Mouse (Mus musculus) kidney, postnatal 36 days (tissue): ENCODE data around the gene Gm20388.

ENCODE experiments used
- DNase-seq, 2 experiments: peaks; one replicate each; pipeline ENCODE4 v3.0.0; 2021 to 2022; ENCODE audit warnings: mixed read lengths in 2 of 2

The Gm20388 gene

DNA sequence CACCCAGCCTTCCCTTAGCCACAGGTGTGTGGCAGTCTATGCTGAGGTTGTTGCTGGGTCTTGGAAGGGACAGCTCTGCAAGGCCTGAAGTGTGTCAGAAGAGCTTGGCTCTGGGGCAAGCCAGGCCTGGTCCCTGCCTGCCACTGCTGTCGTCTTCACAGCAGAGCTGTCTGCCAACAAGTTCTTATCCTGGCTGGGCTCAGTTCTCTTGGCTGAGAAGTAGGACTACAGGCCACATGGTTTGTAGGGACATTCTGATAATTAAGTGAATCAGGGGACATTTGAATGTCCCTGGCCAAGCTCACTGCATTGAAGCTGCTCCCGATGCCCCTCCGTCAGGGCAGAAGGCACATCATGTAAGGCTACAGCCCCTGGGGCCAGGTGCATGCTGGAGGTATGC is 321.2 kb downstream of the Gm20388 start:
- DNase-seq = no peak

DNA sequence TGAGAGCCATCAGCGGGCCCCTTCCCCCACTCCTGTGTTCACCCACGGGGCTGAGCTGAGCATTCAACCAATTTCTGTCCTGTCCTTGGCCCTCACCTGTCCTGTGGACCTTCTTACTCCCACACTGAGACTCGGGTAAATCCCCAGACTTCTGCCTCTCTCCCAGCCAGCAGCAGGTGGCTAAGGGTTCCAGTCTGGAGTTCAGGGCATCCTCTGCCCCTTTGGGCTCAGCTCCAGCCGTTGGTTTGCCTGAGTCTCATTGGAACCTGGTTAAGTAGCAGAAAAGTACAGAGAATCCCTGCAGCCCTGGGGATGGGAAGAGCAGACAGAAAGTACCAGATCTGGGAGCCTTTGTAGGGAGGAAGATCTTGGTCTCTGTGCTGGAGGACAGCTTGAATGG is 321.8 kb downstream of the Gm20388 start:
- DNase-seq = no peak

DNA sequence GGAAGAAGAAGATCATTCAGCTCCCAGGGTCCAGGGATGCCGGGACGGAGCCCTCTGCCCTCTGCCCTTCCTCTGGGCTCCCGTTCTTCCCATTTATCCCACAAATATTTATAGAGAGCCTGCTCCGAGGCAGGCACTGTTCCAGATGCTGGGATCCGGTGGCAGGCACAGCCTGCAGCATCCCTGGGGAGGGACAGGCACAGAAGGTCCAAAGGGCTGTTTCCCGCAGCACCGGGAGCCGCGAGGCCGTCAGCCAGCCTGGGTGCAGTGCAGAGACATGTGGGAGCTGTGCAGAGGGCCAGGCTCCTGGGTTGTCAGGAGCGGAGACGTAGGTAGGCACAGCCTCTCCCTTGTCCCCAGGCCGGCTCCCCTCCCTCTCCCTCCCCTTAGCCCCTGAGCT is 322.3 kb downstream of the Gm20388 start:
- peak; percentile 41 to 58 for DNase-seq

DNA sequence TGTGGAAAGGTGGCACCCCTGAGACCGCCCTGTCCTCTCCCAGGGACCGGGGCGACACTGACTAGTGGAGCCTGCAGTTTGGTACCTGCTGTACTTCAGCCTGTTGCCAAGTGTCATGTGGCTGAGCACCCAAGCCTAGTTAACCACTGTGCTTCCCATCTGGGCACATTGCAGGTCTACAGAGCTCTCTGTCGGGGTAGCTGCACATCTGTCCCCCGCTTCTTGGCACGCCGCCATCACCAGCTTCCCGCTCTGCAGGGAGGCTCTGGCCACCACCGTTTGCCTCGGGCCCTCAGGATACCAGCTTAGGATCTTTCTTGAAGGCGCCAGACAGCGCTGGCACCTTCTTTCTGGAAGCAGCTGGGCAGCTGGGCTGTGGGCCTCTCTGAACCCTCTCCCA is 323.8 kb downstream of the Gm20388 start:
- DNase-seq = peak in 1 of 2 experiments; percentile 68

DNA sequence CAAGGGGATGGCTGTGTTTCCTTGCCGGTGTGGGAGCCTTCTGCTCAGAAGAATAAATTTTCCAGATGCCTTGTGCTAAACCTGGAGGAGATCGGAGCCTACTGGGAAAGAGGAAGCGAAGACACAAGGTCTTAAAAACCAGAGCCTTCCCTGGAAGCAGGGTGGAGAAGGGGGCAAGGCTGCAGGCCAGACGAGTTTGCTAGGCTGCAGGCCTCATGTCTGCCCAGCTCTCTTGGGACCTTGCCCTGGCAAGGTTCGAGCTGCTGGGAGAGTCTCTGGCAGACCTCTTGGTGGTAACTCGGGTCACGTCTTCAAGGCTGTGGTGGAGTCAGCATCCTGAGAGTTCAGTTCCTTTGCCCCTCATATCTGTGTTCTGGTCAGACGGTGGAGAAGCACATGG is 324.2 kb downstream of the Gm20388 start:
- DNase-seq = peak in 1 of 2 experiments; percentile 23

DNA sequence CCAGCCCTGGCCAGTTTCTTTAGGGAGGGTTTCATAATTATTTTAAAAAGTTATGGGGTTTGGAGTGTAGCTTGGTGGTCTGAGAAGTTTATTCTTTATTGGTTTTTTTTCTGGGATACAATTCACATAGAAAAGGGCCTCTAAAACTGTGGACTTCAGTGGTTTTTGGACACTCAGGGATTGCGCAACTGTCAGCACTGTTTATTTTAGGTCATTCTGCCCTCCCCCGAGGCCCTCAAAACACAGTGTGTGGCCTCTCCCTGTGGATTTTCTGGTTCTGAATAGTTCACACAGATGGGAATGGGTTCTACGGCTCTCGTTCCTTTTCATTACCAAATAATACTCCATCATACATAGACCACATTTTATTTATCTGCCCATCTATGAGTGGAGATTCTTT is 332.6 kb downstream of the Gm20388 start:
- peak; percentile 17 to 47 for DNase-seq

DNA sequence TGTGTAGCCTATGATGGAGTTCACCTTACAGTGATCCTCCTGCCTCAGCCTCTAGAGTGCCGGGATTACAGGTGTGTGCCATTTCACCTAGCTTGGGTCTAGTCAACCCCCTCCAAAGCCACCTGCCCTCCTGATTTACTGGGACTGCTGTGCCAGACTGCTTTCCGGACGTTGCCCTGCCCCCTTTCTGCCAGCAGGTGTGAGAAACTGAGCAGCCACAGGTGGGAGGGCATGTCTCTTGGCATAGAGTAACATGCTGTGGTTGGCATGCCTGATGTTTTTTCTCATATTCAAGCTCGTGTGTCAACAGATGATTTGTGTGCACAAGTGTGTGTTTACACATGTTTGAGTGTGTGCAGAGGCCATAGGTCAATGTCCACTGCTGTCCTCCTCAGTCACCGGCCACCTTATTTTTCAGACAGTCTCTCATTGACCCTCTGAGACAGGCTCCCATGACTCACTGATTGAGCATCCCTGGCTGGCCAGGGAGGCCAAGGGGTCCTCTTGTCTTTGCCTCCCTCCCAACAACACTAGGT is 333.3 kb downstream of the Gm20388 start:
- no peak for DNase-seq

DNA sequence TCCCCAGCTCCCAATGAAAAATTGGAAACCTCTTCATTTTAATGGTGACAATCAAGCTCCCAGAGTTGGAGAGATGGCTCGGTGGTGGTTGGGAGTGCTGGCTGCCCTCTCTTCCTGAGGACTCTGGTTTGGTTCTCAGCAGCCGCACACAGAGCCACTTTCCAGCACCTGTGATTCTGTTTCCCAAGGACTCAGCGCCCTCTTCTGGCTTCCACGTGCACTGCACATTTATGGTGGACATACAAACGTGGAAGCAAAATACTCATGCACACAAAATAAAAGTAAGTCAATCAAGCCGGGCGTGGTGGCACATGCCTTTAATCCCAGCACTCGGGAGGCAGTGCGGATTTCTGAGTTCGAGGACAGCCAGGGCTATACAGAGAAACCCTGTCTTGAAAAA is 333.9 kb downstream of the Gm20388 start:
- DNase-seq = peak in 1 of 2 experiments; percentile 15

DNA sequence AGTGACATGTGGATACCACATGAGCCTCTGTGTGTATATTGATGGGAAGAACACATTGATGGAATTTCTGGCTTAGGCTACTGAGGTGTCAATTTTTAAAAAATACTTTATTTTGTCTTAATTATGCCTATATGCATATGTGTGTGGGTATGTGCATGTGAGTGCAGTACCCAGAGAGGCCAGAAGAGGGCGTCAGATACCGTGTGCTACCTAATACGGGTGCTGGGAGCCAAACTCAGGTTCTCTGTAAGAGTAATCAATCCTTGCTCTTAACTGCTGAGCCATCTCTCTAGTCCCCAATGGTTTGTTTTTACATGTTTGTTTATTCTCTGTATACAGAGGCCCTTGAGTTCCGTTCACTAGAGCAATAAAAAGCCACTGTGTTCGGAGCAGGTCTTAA is 337.0 kb downstream of the Gm20388 start:
- no peak for DNase-seq

DNA sequence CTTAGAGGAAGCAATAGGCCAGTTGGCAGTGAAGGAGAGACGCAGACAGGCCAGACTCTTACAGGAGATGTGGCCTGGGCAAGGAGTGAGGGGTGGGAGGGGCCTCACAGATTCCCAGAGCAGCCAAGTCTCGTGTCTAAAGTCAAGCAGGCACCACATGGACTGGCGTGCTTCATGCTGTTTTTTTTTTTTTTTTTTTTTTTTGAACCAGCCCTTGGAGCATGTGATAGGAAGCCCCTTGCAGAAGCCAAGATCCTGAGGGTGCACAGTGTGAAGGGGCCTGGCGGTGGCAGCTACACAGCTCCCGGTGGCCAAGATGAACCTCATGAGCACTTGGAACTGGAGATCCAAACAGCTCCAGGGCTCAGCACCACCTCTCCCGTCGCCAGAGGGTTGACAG is 337.4 kb downstream of the Gm20388 start:
- DNase-seq = no peak

DNA sequence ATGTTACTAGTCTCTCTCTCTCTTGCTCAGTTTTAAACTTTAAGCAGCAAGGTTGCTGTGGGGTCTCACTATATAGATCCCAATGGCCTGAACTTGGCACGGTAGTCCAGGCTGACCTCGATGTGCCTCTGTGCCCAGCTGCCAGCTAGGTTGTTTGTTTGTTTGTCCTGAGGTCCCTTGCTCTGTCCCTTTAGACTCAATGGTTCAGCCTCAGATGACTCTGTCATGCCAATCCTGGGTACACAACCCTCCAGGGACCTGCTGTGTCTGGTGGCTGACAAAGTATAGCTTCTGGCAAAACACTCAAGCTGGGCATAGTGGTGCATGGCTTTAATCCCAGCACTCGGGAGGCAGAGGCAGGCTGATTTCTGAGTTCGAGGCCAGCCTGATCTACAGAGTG is 337.8 kb downstream of the Gm20388 start:
- DNase-seq = no peak

DNA sequence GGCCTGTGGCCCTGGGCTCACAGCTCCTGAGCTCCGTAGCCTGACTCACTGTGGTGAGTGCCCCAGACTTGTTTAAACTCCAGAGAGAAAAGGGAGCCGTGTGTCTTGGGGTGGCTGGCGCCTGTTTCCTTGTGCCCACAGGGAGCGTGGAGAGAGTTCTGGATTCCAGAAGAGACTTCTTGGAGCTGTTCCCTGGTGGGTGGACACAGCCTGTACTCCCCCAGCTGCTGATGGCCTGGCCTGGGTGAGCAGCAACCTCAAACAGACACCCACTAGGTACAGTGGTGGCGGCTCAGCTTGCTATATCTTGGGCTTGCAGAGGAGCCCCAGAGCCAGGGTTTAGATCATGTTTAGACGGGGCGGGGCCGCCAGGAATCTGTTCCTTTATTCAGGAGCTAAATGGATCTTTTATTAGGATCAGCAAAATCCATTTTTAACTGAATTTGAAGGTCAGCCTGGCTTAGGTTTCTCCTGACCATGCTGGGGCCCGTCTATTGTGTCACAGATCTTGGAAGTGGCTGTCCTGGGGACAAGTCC is 339.2 kb downstream of the Gm20388 start:
- no peak for DNase-seq

DNA sequence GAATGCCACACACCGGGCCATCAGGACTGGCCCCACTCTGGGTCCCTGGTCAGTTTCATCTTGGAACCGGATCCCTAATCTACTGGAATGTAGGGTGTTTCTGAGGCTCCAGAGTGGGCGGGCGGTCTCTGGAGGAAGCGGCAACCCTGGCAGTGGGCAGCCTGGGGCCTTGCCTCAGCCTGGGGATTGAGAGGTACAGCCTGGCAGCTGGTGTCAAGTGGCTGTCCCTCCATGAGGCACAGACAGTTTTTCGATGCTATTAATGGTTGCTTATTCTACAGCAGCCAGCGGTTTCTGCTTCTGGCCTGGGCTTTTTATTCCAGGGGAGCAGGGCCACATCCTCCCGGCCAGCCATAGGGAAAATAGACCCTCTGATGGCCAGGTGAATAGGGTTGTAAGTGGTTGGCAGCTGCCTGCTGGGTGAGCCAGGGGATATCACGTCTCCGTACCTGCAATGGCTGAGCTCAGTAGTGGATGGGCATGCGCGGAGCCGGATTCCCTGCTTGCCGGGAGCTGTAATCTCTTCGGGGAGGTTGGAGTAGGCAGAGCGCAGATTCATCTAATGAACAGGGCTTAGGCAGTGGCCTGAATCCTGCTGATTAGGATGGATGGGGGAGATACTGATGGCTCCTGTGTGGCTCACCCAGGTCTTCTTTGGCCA is 340.2 kb downstream of the Gm20388 start:
- no peak for DNase-seq

DNA sequence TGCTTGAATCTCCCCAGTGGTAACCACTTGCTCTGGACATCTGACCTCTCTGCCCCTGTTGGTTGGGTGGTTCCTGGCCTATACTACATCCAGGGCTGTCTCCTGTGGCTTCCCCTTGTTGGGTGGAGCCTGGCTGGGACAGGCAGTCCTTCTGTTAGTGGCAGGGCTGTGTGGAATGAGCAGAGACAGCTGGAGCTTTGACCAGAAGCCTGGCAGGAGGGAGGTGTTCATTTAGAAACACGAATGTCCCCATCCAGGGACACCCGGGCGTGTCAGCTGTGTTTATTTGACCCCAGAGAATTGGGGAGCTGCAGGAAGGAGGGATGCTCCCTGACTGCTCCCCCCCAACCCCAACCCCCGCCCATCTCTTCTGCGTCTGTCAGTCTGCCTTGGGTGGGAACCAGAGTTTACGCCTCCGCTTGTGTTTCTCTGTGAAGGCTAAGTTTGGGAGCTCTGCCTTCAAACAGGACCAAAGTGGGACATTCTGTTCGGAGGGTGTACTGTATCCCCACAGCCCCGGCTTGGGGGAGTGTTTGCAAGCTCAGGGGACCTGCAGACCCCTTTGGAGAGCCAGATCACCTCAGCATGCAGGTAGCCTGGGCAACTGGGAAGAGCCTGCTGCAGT is 340.9 kb downstream of the Gm20388 start:
- peak in 1 of 2 experiments; percentile 40 for DNase-seq

DNA sequence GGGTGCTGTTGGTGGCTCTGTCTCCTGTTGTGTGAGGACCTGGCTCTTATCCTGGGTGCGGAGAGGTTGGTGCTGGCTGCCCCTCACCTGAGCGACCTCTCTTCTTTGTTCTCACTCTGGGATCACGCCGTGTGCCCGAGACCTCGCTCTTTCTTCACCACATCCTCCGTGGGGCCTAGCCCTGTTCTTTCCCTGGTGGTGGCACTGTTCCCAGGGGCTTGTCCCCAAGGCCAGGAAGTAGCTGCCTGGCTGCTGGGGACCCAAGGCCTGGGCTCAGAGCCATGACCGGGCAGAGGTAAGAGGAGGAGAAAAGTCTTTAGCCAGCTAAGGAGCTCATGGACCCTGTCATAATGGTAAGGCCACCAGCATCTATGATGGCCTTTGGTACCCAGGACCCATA is 343.0 kb downstream of the Gm20388 start:
- DNase-seq = no peak

DNA sequence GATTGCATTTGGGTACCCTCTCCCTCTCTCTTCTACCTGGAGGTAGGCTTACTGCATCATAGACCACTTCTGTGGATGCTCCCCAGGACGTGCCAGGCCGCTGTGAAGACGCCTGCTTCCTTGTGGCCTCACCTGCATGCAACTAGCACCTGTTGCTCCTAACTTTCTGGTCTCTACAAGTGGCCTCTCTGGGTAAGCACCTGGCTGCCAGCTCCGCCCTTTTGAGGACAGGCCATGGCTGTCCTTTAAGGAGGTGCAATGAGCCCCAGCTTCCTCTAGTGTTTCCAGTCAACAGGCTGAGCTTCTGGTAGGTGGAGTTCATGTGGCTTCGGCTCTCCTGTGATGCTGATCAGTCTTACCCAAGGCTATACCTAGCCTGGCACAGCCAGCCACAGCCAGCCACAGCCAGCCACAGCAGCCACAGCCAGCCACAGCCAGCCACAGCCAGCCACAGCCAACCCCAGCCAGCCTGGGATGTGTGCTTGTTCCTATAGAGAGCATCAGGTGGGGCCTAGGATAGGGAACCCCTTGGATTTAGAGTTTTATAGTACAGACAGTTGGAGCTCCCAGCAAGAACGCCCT is 344.9 kb downstream of the Gm20388 start:
- DNase-seq = no peak

DNA sequence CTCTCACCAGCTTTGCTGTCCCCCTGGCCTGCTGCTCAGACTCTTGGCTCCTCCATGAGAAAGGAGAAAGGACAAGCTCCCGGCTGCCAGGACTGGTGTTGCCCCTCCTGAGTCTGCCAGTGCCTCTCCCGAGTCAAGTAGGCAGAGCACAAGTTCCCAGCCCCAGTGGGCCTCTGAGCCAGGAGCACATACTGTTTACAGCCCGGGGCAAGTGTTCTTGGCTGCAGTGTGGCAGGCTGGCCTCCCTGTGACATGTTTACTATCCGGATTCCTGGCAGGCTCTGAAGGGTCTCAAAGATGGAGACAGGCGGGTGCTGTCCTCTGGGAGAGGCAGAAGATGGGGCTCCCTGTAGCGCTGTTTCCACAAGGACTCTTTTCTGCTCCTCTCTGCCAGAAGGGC is 346.3 kb downstream of the Gm20388 start:
- DNase-seq = peak in 1 of 2 experiments; percentile 21

DNA sequence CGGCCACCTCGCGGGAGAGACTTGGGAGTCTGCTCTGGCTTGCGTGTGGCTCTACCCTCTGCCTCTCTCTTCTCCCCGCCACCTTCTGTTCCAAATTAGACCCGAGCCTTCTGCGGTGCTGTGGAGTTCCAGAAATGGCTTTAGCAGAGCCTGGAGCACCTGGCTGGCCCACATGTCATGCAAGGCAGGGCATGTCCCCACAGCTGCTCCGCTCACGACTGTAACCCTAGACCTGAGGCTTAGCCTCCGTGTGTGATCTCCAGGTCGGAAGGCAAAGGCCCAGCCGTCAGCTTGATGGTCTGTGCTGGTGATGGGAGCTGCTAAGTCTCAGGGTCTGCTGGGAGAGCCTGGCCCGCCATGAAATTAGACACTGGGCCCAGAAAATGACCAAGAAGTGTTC is 348.6 kb downstream of the Gm20388 start:
- DNase-seq = no peak

DNA sequence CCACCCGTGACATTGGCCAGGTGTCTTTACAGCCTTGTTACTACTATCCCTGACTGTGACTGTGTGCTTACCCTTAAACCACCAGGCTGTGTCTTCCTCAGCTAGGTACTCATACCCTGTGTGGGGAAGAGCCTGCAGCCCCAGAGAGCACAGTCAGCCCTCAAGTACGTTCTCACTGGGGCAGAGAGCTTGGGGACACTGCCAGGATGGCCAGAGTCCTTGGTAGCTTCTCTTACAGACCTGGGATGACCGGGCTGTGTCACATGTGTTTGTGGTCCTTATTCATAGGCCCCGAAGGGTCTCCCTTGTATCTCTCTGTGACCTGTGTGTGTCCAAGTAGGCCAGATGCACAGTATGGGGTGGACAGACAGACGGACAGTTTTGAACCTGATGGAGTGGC is 350.0 kb downstream of the Gm20388 start:
- DNase-seq = no peak

DNA sequence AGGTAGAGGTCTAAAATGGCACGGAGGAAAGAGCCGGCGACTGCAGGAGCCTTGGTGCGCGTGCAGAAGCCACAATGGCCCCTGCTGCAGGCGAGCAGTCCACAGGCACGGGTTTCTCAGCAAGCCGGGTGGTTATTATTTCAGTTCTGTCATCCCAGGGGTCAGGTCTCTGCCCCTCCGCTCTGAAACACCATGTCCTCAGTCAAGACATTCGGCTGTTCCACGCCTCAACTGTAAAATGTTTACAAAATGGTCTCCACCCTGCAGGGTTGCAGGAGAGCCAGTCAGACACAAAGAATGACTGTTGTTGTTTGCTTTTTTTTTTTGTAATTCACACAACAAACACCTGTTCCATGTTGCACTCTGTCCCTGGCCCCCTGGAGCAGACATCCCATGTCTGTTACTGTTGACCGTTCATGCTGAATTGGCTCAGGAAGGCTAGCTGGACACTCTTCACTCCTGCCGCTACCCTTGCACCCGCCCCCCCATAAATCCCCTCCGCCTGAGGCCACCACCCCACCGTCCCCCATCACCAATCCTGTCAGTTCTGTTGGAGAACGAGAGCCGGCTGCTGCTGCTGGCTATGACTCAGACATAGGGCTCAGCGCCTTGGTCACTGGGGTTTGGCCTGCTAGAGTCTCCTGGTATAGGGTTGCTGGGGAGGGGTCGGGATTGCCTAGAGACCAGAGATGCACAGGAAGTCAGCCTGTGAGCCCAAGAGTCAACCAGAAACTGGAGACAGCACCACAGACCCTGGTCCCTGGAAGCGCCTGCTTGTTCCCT is 350.9 kb downstream of the Gm20388 start:
- peak; percentile 32 to 48 for DNase-seq

DNA sequence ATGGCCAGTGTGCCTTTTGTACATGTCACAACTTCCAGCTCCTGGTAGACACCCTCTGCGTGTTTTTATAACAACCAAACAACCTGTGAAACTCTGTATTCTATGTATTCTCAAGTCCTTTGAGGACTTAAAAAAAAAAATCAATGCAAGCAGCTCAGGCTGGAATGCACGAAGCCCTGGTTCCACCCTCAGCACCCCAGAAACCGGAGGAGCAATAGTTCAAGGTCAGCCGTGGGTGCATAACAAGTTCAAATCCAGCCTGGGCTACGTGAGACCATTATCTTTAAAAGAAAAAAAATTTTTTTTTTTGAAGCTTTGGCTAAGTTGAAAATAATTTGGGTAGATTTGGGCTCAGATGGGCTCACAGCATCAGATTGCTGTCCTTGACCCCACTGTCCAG is 353.2 kb downstream of the Gm20388 start:
- no peak for DNase-seq

DNA sequence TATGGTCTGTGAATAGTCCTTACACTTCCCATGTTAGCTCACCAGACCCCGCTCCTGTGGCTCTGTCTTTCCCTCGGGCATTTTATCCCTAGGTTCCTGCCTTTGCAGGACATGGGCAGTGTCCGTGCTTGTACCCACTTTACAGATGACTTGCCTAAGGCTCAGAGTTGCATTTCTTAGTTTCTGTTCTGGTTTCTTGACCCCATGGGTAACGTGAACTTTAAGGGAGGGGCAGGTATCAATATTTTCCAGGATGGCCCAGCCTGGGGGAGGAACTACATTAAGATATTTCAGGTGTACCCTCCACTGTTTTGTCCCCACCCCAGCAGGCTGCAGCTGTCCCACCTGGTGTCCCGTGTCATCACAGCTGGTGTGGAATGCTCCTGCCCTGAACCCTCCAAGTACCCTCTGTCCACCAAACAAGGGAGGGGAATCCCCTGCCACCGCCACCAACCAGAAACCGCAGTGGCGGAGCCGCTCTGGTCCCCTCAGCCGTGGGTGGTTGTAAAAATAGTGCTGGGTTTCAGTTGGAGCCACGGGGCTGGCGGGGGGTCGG is 353.8 kb downstream of the Gm20388 start:
- DNase-seq = no peak

DNA sequence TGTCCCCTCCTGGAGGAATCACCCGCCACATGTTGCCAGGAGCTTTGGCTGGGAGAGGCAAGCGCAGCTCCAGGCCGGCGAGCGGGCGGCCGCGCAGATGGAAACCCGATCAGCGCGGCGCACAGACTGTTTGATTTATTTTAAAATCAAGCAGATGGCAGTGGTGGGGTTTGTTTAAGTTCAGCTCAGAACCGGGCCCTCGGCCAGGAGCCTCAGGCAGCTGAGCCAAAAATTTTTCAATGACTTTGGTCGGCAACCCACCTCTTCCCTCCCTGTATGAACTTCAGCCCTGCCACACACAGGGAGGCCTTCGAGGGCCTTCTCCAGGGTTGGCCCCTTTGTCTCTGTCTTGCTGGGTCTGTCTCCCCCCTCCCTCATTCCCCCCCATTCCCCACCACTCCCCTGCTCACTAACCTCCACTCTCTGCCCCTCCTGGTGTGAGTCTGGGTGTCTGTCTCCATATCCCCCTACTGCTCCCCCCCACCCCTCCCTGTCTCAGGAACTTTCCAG is 354.4 kb downstream of the Gm20388 start:
- peak; percentile 62 to 75 for DNase-seq
